Mouse (Mus musculus) naive thymus-derived CD4-positive, alpha-beta T cell, adult 2 months (primary cell): Measurements from ENCODE around the gene Rmnd5a.

Source experiments
- DNase-seq: peaks from one replicate; pipeline ENCODE4 v3.0.0-alpha.2; 2011; ENCODE audit warnings: low read depth

Gene Rmnd5a

GRCm38 (mm10) chr6:71441251-71441580 lies 779 bp upstream of the Rmnd5a start:
- DNase-seq, result no peak

- no peak for DNase-seq
These were observed 283 bp downstream of the Rmnd5a start for GRCm38 (mm10) chr6:71440217-71440491.

DNA sequence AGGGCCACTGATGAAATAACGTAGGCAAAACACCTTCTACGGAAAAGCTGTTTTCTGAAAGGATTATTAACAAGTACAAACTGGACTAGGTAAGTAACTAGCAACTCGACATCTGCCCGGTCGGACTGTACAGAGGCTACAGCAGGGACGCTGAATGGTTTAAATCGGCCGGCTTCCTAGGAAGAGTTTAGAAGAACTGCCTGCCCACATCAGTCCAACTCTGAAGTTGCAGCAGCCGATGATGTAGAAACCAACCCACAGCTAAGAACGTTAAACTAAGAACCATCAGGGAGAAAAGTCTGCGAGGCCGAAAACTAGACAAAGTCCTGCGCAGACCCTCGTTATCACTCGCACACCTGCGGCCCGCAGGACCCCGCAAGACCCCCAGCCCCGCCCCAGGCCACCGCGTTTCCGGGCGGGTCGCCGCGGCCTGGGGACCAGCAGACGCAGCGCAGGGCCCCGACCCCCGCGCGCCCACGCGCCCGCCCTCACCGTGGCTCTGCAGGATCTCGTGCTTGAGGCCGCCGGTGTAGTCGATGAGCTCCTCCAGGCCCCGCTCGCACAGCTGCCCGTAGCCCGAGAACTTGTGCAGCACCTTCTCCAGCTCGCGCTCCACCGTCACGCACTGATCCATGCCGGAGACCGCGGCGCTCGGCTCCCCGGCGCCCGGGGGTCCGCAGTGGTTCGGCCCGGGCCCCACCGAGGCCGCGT lies 776 bp downstream of the Rmnd5a start:
- DNase-seq, result peak; percentile 77

- DNase-seq, result no peak
These were observed 2.4 kb downstream of the Rmnd5a start for GRCm38 (mm10) chr6:71438070-71438469.

DNA sequence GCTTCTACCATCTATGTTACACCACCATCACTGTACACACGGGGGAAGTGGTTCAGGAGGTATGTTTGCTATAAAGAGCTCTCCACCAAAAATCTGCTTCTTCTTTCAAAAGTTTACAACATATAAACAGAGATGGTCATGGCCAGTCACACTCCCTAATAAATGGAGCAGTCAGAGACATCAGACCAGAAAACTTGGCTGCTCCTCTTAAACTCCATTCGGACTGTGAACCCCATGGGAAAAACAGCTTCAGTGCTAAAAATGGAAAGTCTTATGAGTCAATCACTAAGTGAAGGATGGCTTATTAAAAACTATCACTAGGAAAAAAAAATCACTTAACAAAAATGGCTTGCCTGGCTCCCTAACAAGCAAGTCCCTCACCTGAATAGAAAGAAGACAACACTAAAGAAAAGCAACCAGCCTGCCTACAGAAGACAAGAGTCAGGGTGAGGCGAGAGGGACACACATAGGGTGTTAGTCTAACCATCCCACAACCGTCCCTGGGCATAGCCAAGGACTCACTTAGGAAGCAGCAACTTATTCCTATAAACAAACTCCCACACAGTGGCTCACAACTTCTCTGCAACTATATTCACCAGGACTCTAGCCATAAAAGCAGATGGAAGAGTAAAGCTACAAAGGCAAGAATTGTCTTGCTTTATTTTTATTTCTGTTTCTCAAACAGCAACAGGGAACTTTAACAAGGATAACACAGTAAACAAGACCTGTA lies 12.3 kb downstream of the Rmnd5a start:
- DNase-seq, result no peak

GRCm38 (mm10) chr6:71425681-71426080 lies 14.8 kb downstream of the Rmnd5a start:
- no peak for DNase-seq

DNA sequence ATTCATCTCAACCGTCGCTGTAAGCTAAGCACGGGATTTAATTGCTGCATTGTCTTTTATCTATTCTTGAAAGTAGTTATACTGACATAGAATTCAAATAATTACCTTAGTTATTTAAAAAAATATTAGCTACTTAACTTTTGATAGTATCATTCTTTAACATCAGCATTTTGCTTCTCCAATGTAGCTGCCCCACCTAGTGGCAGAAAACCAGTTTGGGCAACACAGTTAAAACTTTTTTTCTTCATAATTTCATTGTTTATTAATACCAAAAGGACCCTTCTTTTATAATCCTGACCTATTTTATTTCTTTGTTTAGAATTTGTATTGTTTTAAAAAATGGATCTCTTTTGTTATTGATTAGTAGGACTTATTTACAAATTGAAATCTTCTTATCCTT lies 17.3 kb downstream of the Rmnd5a start:
- DNase-seq, result peak; percentile 50

- no peak for DNase-seq
These were observed 18.3 kb downstream of the Rmnd5a start for GRCm38 (mm10) chr6:71422162-71422561.

GRCm38 (mm10) chr6:71420848-71421247 lies 19.6 kb downstream of the Rmnd5a start:
- DNase-seq, result no peak

GRCm38 (mm10) chr6:71418874-71419273 lies 21.6 kb downstream of the Rmnd5a start:
- no peak for DNase-seq

DNA sequence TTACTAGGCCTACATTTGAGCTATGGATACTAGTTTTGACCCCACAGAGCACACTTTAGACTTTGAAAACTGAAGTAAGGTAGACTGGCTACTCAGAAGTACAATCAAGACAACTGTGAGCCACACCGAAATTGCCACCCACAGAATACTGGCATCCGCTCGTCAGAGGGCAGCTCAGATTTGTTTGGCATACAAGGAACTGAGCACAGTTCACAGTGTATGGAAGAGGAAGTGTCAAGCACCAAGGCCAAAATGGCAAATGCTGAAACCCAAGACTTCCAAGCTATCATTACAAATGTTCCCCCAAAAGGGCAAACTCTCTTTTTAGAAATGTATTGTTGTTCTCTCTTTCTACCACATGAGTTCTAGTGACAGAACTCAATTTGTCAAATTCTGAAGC lies 25.0 kb downstream of the Rmnd5a start:
- no peak for DNase-seq

DNA sequence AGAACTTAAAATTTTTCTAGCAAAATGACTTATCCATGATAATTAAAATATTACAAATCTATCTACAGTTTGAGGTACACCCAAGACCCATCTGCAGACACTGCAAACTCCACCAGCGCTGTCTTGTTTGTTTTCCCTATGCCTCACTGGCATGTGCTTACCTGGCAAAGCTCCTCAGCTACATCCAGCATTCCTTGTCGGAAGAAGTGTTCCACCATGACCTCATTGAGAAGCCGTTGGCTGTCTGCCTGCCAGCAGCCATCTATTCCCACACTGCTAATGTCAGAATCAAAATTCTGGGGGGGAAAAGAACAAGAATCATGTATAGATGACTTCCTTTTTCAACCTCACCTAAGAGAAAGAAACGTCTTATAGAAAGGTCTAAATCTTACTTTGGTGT lies 25.8 kb downstream of the Rmnd5a start:
- DNase-seq, result no peak

- peak; percentile 67 for DNase-seq
These were observed 41.4 kb downstream of the Rmnd5a start for GRCm38 (mm10) chr6:71398829-71399609.

- DNase-seq, result no peak
These were observed 43.7 kb downstream of the Rmnd5a start for GRCm38 (mm10) chr6:71396761-71397160.

DNA sequence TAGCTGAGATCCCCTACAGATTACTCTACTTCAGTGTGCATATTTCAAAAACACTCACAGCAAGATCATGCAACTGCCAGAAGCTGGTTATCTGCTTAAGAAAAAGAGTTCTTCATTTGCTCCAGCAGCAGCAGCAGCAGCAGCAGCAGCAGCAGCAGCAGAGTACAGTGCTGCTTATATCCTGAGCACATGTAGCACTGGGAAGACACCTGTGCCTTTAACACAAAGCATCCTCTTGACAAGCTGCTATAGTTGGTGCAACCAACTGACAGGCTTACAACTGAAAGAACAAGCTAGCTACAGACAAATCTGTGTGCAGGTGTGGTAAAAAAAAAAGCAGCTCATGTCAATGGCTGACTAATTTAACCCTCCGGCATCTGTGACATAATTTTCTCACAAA lies 44.4 kb downstream of the Rmnd5a start:
- DNase-seq, result no peak

DNA sequence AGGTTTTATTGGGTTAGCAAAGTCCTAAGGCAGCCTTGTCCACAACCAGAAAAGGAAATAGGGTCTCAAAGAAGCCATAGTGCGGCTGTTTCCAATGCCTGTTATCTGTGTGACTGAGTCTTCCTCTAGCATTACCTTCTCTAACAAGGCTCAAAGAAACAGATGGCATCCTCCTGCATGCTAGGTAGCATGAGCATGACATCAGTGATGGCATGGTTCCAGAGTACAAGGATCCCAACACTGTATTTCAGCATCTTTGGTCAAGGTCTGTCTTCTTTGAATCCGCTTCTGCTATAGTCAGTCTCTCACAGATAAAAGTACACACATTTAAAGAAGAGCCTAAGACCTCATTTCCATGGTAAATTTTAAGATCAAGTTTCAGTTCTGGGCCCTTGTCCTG lies 49.9 kb downstream of the Rmnd5a start:
- DNase-seq, result no peak

- no peak for DNase-seq
These were observed 58.8 kb downstream of the Rmnd5a start for GRCm38 (mm10) chr6:71381654-71382053.

DNA sequence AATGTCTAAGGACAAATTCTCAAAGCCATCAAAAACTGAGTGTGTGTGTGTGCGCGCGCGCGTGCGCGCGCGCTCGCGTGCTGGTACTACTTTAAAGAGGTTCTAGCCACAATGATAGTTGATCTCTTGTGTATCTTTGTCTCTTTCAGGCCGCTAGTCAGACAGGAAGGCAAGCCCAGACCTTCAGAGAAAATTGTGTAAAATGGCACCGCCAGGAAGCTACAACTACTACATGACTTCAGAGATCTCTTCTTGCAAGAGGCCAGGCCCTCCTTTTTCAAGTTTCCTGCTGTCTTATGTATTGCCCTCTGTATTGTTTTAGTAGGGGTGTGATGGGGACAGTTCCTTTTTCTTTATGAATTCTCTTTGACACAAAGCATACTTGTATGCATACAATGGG lies 63.7 kb downstream of the Rmnd5a start:
- DNase-seq, result peak; percentile 41

DNA sequence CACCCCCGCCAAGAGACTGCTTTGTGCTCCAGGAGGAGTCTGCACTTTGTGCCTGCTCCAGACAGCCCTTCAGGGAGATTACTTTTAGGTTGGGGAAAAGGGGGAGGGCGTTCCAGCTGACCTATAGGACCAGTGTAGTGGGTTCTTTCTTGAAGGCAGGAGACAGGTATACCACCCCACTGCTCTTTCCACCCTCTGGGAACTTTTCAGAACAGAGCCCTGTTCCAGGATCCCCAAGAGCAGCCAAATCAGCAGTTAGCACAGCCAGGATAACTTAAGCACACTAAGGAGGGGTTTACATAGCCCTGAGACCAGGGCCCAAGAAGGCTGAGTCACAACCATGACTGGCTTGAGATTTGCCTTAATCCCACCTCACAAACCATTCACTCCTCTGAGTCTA lies 65.5 kb downstream of the Rmnd5a start:
- DNase-seq, result no peak

GRCm38 (mm10) chr6:71374311-71374829 lies 66.1 kb downstream of the Rmnd5a start:
- DNase-seq, result no peak

DNA sequence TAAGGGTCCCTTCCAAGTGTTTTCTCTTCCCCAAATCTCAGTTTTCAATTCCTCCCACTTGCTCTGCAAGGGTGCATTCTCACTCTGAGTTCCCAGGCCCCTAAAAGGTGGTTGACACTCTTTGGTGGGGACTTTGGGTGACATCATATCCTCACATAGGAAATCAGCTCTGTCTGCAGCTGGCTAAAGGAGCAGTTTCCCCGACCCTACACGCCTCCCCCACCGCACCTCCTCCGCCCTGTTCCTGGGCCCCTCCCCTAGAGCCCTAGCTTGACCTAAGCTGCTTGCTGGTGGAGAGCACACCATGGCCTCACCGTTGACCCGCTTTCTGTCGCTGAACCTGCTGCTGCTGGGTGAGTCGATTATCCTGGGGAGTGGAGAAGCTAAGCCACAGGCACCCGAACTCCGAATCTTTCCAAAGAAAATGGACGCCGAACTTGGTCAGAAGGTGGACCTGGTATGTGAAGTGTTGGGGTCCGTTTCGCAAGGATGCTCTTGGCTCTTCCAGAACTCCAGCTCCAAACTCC lies 67.1 kb downstream of the Rmnd5a start, which contains the start of gene Cd8a:
Gene Cd8a, plus strand, starts transcription at position 179 of the 527 bp plus-strand sequence.
- DNase-seq, result no peak

DNA sequence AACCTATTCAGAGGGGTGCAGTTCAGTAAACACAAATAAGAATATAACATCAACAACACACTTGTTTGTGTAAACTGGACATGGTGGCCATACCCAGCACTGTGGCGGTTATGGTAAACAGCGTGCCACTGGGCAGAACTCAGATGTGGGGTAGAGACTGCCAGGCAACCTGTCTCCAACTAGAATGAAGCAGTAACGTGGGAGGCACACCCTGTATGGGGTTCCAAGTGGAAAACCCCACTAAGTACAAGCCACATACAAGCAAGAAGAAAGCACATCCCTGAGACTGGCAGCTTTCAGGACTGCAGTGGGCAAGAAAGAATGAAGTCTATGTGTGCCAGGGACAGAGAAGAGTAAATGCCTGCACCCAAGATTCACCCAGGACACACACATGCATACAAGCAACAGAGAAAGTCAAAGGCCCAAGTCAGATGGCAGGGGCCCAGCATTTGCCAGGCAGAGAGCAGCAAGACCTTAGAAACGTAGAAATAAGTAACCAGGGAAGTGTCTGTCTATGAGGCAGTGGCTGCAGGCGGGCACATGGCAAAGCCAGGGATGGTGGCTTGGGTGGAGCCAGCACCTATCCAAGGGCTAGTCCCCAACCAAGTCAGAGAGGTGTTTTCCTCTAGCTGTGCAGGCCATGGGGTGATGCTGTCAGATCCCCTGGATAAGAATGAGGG lies 68.3 kb downstream of the Rmnd5a start:
- no peak for DNase-seq
